Mouse (Mus musculus) adrenal gland (tissue): Measurements from ENCODE around the gene Riok1.

Experiments used
- intact Hi-C: fragments of 180-260 bp; cut with DNase I; formaldehyde crosslinking; loops from one replicate; pipeline ENCODE4 v1.15.1; 2025
- long read RNA-seq, 2 experiments: library from polyadenylated mRNA; unstranded; transcript quantifications; one replicate each; pipeline ENCODE4 v2.0.0; 2020; ENCODE audit warnings: borderline replicate concordance in 1 of 2; ENCODE audit not compliant: insufficient replicate concordance in 1 of 2

Gene Riok1
- long read RNA-seq, experiment 1, transcript Riok1-201 (17 exons, 2,738 nt) = major isoform, 22 of 48 reads
- long read RNA-seq, experiment 1, partial matches to known transcripts = 17 of 48 reads
- long read RNA-seq, experiment 1, other reads (novel, unspliced or antisense) = 7 of 48 reads
- long read RNA-seq, experiment 2, transcript Riok1-201 (17 exons, 2,738 nt) = major isoform, 19 of 48 reads
- long read RNA-seq, experiment 2, transcript Riok1-203 (3 exons, 2,509 nt) = minor isoform, 6 of 48 reads
- long read RNA-seq, experiment 2, partial matches to known transcripts = 18 of 48 reads
- long read RNA-seq, experiment 2, other reads (novel, unspliced or antisense) = 5 of 48 reads

- intact Hi-C loops = loop anchor here (2.0 to 10.0 kb wide), 3 partner anchors 42 to 602 kb away; partner anchors contain the start of gene Ssr1
Measured at GRCm38 (mm10) chr13:38036343-38037043, at the start of gene Riok1. Riok1 (plus strand) TSS chr13:38036995.

GRCm38 (mm10) chr13:37989701-37990100 lies 47.1 kb upstream of the Riok1 start:
- intact Hi-C loops = loop anchor here (10.0 kb wide), 1 partner anchor 225 kb away; no protein-coding TSS in a partner anchor

GRCm38 (mm10) chr13:37992638-37993371 lies 44.0 kb upstream of the Riok1 start:
- intact Hi-C loops = no loop called here

GRCm38 (mm10) chr13:37993376-37993703 lies 43.5 kb upstream of the Riok1 start:
- intact Hi-C loops = no loop called here

- intact Hi-C loops = loop anchor here (2.0 kb wide), 1 partner anchor 43 kb away; the partner anchor contains the start of genes Cage1 and Riok1
Measured at GRCm38 (mm10) chr13:37993704-37994404, 42.9 kb upstream of the Riok1 start, which contains the start of gene Ssr1. Ssr1 (minus strand) TSS chr13:37994217.

GRCm38 (mm10) chr13:37994405-37994749 lies 42.4 kb upstream of the Riok1 start:
- intact Hi-C loops = loop anchor here (2.0 kb wide), 1 partner anchor 42 kb away; the partner anchor contains the start of genes Cage1 and Riok1

GRCm38 (mm10) chr13:37999713-38000112 lies 37.1 kb upstream of the Riok1 start:
- intact Hi-C loops = no loop called here

GRCm38 (mm10) chr13:38002461-38002860 lies 34.3 kb upstream of the Riok1 start:
- intact Hi-C loops = no loop called here

- intact Hi-C loops = no loop called here
Measured at GRCm38 (mm10) chr13:38007972-38008371, 28.8 kb upstream of the Riok1 start.

- intact Hi-C loops = no loop called here
Measured at GRCm38 (mm10) chr13:38009721-38010408, 26.9 kb upstream of the Riok1 start.

- intact Hi-C loops = no loop called here
Measured at GRCm38 (mm10) chr13:38010444-38010910, 26.3 kb upstream of the Riok1 start.

- intact Hi-C loops = no loop called here
Measured at GRCm38 (mm10) chr13:38012436-38012835, 24.4 kb upstream of the Riok1 start.

GRCm38 (mm10) chr13:38015591-38015990 lies 21.2 kb upstream of the Riok1 start:
- intact Hi-C loops = no loop called here

- intact Hi-C loops = no loop called here
Measured at GRCm38 (mm10) chr13:38018791-38019190, 18.0 kb upstream of the Riok1 start.

- intact Hi-C loops = no loop called here
Measured at GRCm38 (mm10) chr13:38025874-38026273, 10.9 kb upstream of the Riok1 start.

GRCm38 (mm10) chr13:38027618-38028248 lies 9.1 kb upstream of the Riok1 start:
- intact Hi-C loops = no loop called here

GRCm38 (mm10) chr13:38028407-38028806 lies 8.4 kb upstream of the Riok1 start:
- intact Hi-C loops = no loop called here

GRCm38 (mm10) chr13:38037044-38037687 lies 371 bp downstream of the Riok1 start, which contains the start of gene Cage1:
Cage1 (minus strand) TSS chr13:38037069.
- intact Hi-C loops = loop anchor here (2.0 to 10.0 kb wide), 3 partner anchors 42 to 602 kb away; partner anchors contain the start of gene Ssr1

- intact Hi-C loops = loop anchor here (2.0 to 10.0 kb wide), 3 partner anchors 43 to 603 kb away; partner anchors contain the start of gene Ssr1
Measured at GRCm38 (mm10) chr13:38037811-38038210, 1.0 kb downstream of the Riok1 start.
